Mouse (Mus musculus) ES-Bruce4 (cell line): ENCODE data around the gene Dram1. TPM values are rescaled to one million over a fixed set of nuclear protein-coding genes. Genes with fewer than 3 reads are reported as not detected.

Source experiments
- H3K27ac ChIP-seq: 2 replicates; pipeline ENCODE4 v1.5.1; 2012; ENCODE audit warnings: low read length, inconsistent platforms; ENCODE audit not compliant: insufficient read depth
- H3K27me3 ChIP-seq: 2 replicates; pipeline ENCODE4 v1.6.1; 2012; ENCODE audit warnings: mild to moderate bottlenecking, low read length, inconsistent platforms; ENCODE audit not compliant: control insufficient read depth, poor library complexity, insufficient read depth, severe bottlenecking
- H3K36me3 ChIP-seq: 2 replicates; pipeline ENCODE4 v1.6.1; 2012; ENCODE audit warnings: inconsistent platforms, mild to moderate bottlenecking, low read length, moderate library complexity; ENCODE audit not compliant: control insufficient read depth, poor library complexity, insufficient read depth, severe bottlenecking
- H3K4me1 ChIP-seq: one replicate; pipeline ENCODE4 v1.8.1; 2011; ENCODE audit warnings: low read length; ENCODE audit not compliant: control insufficient read depth, insufficient read depth
- H3K4me3 ChIP-seq: 2 replicates; pipeline ENCODE4 v1.5.1; 2011; ENCODE audit warnings: low read depth, mild to moderate bottlenecking, low read length
- H3K9ac ChIP-seq: 2 replicates; pipeline ENCODE4 v1.6.1; 2012; ENCODE audit warnings: low read depth, mild to moderate bottlenecking, inconsistent platforms; ENCODE audit not compliant: poor library complexity, severe bottlenecking
- H3K9me3 ChIP-seq: replicated peaks from 2 replicates; pipeline ENCODE4 v1.6.1; 2012; ENCODE audit warnings: mild to moderate bottlenecking, low read length, inconsistent platforms; ENCODE audit not compliant: control insufficient read depth, poor library complexity, insufficient read depth, severe bottlenecking
- CTCF ChIP-seq: IDR thresholded peaks from one replicate; pipeline ENCODE4 v1.8.1; 2011; ENCODE audit warnings: low read depth, low read length
- EP300 ChIP-seq: IDR thresholded peaks from 2 replicates; pipeline ENCODE4 v1.6.1; 2011; ENCODE audit warnings: low read depth, low read length; ENCODE audit not compliant: insufficient read depth
- POLR2A ChIP-seq: IDR thresholded peaks from one replicate; pipeline ENCODE4 v1.8.1; 2011; ENCODE audit warnings: low read length; ENCODE audit not compliant: insufficient read depth
- polyA plus RNA-seq: library from polyadenylated mRNA; stranded (reverse); fragments of >200 nt; gene quantifications from 2 replicates; pipeline ENCODE4 v1.2.4, GENCODE M21; 2011; ENCODE audit warnings: low read depth; ENCODE audit not compliant: missing spikeins, insufficient read depth, insufficient read length

The Dram1 gene
- polyA plus RNA-seq, 1 experiment, result 0.57 TPM

- Histone ChIP-seq H3K4me1 (no peaks in the 10 kb centered on the region), H3K36me3 (no peaks in the 10 kb centered on the region), H3K9me3 (peaks cover 5% of the 10 kb centered on the region), H3K27ac (no peak overlapping the region), H3K27me3 (no peaks in the 10 kb centered on the region; the same call in 1 of the 2 replicates), H3K4me3 (no peak overlapping the region), H3K9ac (no peak overlapping the region)
- TF ChIP-seq POLR2A, result no peak
- TF ChIP-seq CTCF, result no peak
- TF ChIP-seq EP300, result no peak
Measured at GRCm38 (mm10) chr10:88303079-88303478, 75.8 kb downstream of the Dram1 start.

DNA sequence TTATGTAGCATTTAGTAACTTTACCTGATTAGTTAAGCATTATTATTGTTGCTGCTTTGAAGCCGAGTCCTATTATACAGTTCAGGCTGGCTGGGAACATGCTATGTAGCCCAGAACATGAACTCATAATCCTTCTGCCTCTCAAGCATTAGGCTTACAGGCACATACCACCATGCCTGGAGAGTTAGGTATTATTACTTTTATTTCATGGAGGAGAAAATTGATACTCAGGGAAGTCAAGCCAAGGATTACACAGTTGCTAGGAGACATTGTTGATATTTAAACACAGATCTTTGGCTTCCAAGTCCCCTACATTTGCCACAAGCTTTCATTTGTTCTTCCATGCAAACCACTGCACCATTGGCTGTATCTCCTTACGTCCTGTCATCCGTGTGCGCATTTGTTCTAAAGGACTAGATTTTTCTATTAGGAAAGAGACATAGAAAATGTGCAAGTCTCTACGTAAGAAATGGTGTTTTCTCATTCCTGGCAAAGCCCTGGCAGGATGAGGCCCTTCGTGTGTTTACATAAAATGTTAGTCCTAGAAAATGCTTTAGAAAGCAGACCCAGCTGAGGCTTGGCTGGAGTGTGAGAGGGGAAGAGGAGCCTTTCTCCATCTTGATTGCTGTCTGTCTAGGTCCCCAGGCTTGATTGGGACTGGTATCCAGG is 76.9 kb downstream of the Dram1 start:
- no peak overlapping the region for H3K27ac ChIP-seq
- no peak overlapping the region for H3K4me3 ChIP-seq
- H3K9ac ChIP-seq, result no peak overlapping the region
- no peaks in the 10 kb centered on the region for H3K36me3 ChIP-seq
- no peaks in the 10 kb centered on the region for H3K4me1 ChIP-seq
- TF ChIP-seq POLR2A, result no peak
- TF ChIP-seq EP300, result no peak
- TF ChIP-seq CTCF, result no peak
- H3K27me3 ChIP-seq, result no peaks in the 10 kb centered on the region; the same call in 1 of the 2 replicates
- H3K9me3 ChIP-seq, result peaks cover 5% of the 10 kb centered on the region

DNA sequence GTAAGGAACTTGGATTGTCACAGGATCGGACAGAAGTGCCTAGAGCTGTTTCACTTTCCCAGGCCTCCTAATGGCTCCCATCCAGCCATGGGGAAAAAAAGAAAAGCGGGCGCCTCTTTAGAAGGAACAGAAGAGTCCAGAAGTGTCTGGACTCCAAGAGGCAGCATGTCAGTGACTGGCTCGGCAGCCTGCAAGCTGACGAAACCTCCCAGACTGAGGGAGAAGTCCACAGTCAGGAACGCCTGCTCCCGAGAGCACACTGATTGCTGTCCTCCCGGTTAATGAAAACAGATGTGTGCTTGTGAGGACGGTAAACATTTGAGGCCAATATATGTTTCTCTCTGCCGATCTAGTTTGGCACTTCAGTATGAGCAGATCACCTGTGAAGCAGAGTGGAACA is 81.9 kb downstream of the Dram1 start:
- Histone ChIP-seq H3K27ac (no peak overlapping the region), H3K9ac (no peak overlapping the region), H3K36me3 (no peaks in the 10 kb centered on the region), H3K4me1 (no peaks in the 10 kb centered on the region), H3K9me3 (peaks cover 5% of the 10 kb centered on the region), H3K27me3 (no peaks in the 10 kb centered on the region; the same call in 1 of the 2 replicates), H3K4me3 (no peak overlapping the region)
- no peak for TF ChIP-seq CTCF
- no peak for TF ChIP-seq EP300
- no peak for TF ChIP-seq POLR2A

DNA sequence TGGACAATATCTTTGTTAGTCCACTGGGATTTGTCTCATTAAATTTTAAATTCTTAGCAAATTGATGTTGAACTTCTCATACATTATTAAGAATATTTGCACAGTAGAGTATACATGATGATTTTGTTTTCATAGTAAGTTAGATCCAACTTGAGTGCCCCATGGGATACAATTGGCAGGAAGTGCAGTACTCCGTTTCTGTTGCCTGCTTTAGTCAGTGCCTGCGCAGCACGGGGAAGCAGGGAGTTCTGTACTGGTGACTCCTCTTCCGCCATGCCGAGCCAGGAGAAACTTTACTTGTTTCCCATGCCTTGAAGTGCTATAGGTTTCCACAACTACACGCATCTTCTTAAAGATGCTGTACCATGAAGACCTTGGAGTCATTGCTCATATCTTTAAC is 83.8 kb downstream of the Dram1 start:
- Histone ChIP-seq H3K9ac (no peak overlapping the region), H3K9me3 (peaks cover 5% of the 10 kb centered on the region)

GRCm38 (mm10) chr10:88288061-88288460 is 90.8 kb downstream of the Dram1 start:
- H3K27ac ChIP-seq, result no peak overlapping the region
- no peak overlapping the region for H3K4me3 ChIP-seq
- TF ChIP-seq EP300 (no peak), CTCF (no peak), POLR2A (no peak)
- no peaks in the 10 kb centered on the region for H3K27me3 ChIP-seq
- no peak overlapping the region for H3K9ac ChIP-seq
- H3K4me1 ChIP-seq, result no peaks in the 10 kb centered on the region
- H3K36me3 ChIP-seq, result no peaks in the 10 kb centered on the region
- H3K9me3 ChIP-seq, result no peaks in the 10 kb centered on the region

More for the DNA sequence above, 83.8 kb downstream of the Dram1 start:
- Histone ChIP-seq H3K27ac (no peak overlapping the region), H3K4me3 (no peak overlapping the region), H3K4me1 (no peaks in the 10 kb centered on the region), H3K36me3 (no peaks in the 10 kb centered on the region), H3K27me3 (no peaks in the 10 kb centered on the region; the same call in 1 of the 2 replicates)
- TF ChIP-seq EP300, result no peak
- no peak for TF ChIP-seq CTCF
- TF ChIP-seq POLR2A, result no peak

GRCm38 (mm10) chr10:88287261-88287660 is 91.6 kb downstream of the Dram1 start:
- no peaks in the 10 kb centered on the region for H3K36me3 ChIP-seq
- H3K4me3 ChIP-seq, result no peak overlapping the region
- no peaks in the 10 kb centered on the region for H3K27me3 ChIP-seq
- H3K4me1 ChIP-seq, result no peaks in the 10 kb centered on the region
- TF ChIP-seq POLR2A (no peak), EP300 (no peak), CTCF (no peak)
- H3K27ac ChIP-seq, result no peak overlapping the region
- H3K9me3 ChIP-seq, result no peaks in the 10 kb centered on the region
- no peak overlapping the region for H3K9ac ChIP-seq
